Mouse (Mus musculus) forebrain, embryonic 11.5 days (tissue): ENCODE results near the gene Wnt2. TPM values are rescaled to one million over a fixed set of nuclear protein-coding genes. Genes with fewer than 3 reads are reported as not detected.
A peak's percentile ranks its signal among the peaks of the same experiment; 100 is the strongest.

Source experiments
- ATAC-seq: fragments of 200-750 bp; cut with Nextera tagmentation; replicated peaks from 2 replicates; pipeline ENCODE4 v1.8.0; 2017; ENCODE audit warnings: moderate TSS enrichment; ENCODE audit not compliant: low FRiP score
- DNase-seq: peaks from one replicate; pipeline ENCODE4 v3.0.0-alpha.2; 2017; ENCODE audit warnings: low spot score
- H3K27ac ChIP-seq: fragments of 300-500 bp; sonication (generic); 2 replicates; pipeline ENCODE4 v1.5.1; 2014; ENCODE audit warnings: low read depth, low read length
- H3K27me3 ChIP-seq: fragments of 300-500 bp; sonication (generic); 2 replicates; pipeline ENCODE4 v1.6.1; 2014; ENCODE audit warnings: mild to moderate bottlenecking, low read length, mixed read lengths; ENCODE audit not compliant: control insufficient read depth, insufficient read depth
- H3K36me3 ChIP-seq: fragments of 300-500 bp; sonication (generic); 2 replicates; pipeline ENCODE4 v1.6.1; 2014; ENCODE audit warnings: mild to moderate bottlenecking, low read length, moderate library complexity, mixed read lengths; ENCODE audit not compliant: control insufficient read depth, insufficient read depth
- H3K4me1 ChIP-seq: fragments of 300-500 bp; sonication (generic); replicated peaks from 2 replicates; pipeline ENCODE4 v1.6.1; 2014; ENCODE audit warnings: low read length, mixed read lengths; ENCODE audit not compliant: control insufficient read depth, insufficient read depth
- H3K4me2 ChIP-seq: fragments of 300-500 bp; sonication (generic); 2 replicates; pipeline ENCODE4 v1.6.1; 2014; ENCODE audit warnings: low read depth, mild to moderate bottlenecking, low read length, moderate library complexity, mixed read lengths; ENCODE audit not compliant: severe bottlenecking
- H3K4me3 ChIP-seq: fragments of 300-500 bp; sonication (generic); 2 replicates; pipeline ENCODE4 v1.5.1; 2014; ENCODE audit warnings: low read depth, low read length
- H3K9ac ChIP-seq: fragments of 300-500 bp; sonication (generic); 2 replicates; pipeline ENCODE4 v1.6.1; 2014; ENCODE audit warnings: low read length
- H3K9me3 ChIP-seq: fragments of 300-500 bp; sonication (generic); 2 replicates; pipeline ENCODE4 v1.6.1; 2016; ENCODE audit warnings: low read length, mixed read lengths; ENCODE audit not compliant: control insufficient read depth
- WGBS: fragments of 180-500 bp; shearing (Covaris S2); extraction: QIAGEN DNeasy Blood & Tissue Kit; methylation state at CpG from one replicate; pipeline ENCODE4 v1.1.7; 2014; 5-methylcytosine and 5-hydroxymethylcytosine counted together
- polyA plus RNA-seq: library from polyadenylated mRNA; unstranded; fragments of >200 nt; fragmentation: Nextera tagmentation; extraction: Ambion mirVana; gene quantifications from 2 replicates; pipeline ENCODE4 v1.2.1, GENCODE M21; 2014

Gene Wnt2
- polyA plus RNA-seq, 1 experiment from 2014 or later: 0.61 TPM

GRCm38 (mm10) chr6:17941916-17942315 is 88.5 kb downstream of the Wnt2 start:
- Histone ChIP-seq H3K27me3 (no peaks in the 10 kb centered on the region), H3K4me1 (no peaks in the 10 kb centered on the region), H3K9me3 (no peaks in the 10 kb centered on the region), H3K36me3 (no peaks in the 10 kb centered on the region), H3K4me3 (no peak overlapping the region), H3K27ac (no peak overlapping the region), H3K9ac (no peak overlapping the region), H3K4me2 (no peak overlapping the region)
- ATAC-seq (no peak), DNase-seq (peak; percentile 18)
- 58% methylated on average over 2 of the region's 2 CpGs for WGBS

Other genes with a start within 250 kb of the Wnt2 start
- not detected in 2 replicates for gene Asz1, start 78.5 kb upstream of the Wnt2 start, polyA plus RNA-seq
- gene Cftr, start 140.1 kb upstream of the Wnt2 start, polyA plus RNA-seq: not detected in 2 replicates